Mouse (Mus musculus) bone marrow, adult 2 months (tissue): Measurements from ENCODE around the gene Hoxd9. TPM values are rescaled to one million over a fixed set of nuclear protein-coding genes. Genes with fewer than 3 reads are reported as not detected.

Experiments
- H3K27ac ChIP-seq: fragments of 200-500 bp; 2 replicates; pipeline ENCODE4 v1.5.1; 2012; ENCODE audit warnings: low read depth, mild to moderate bottlenecking, control low read depth, inconsistent platforms, low read length; ENCODE audit not compliant: control insufficient read depth, poor library complexity, insufficient read depth
- H3K4me1 ChIP-seq: fragments of 200-500 bp; 2 replicates; pipeline ENCODE4 v1.6.1; 2011; ENCODE audit warnings: low read length; ENCODE audit not compliant: control insufficient read depth, insufficient read depth
- H3K4me3 ChIP-seq: fragments of 200-500 bp; replicated peaks from 2 replicates; pipeline ENCODE3; 2011; ENCODE audit warnings: mild to moderate bottlenecking, low read depth, low read length, control low read depth; ENCODE audit not compliant: control insufficient read depth
- CTCF ChIP-seq: fragments of 200-500 bp; IDR thresholded peaks from 2 replicates; pipeline ENCODE4 v1.5.1; 2011; ENCODE audit warnings: low read length, control low read depth; ENCODE audit not compliant: control insufficient read depth, insufficient read depth
- POLR2A ChIP-seq: fragments of 200-500 bp; IDR thresholded peaks from 2 replicates; pipeline ENCODE4 v1.6.1; 2011; ENCODE audit warnings: low read depth, mild to moderate bottlenecking, control low read depth, low read length, borderline replicate concordance; ENCODE audit not compliant: control insufficient read depth
- WGBS: fragments of 180-500 bp; shearing (Covaris S2); methylation state at CpG from one replicate; pipeline ENCODE4 v1.1.7; 2018; 5-methylcytosine and 5-hydroxymethylcytosine counted together
- polyA plus RNA-seq: library from polyadenylated mRNA; stranded (reverse); fragments of >200 nt; gene quantifications from 2 replicates; pipeline ENCODE4 v1.2.4, GENCODE M21; 2011; ENCODE audit warnings: low replicate concordance; ENCODE audit not compliant: missing spikeins, insufficient read depth, insufficient read length

The Hoxd9 gene
- polyA plus RNA-seq, 1 experiment, result not detected

- Histone ChIP-seq H3K4me1 (no peaks in the 10 kb centered on the region), H3K27ac (no peak overlapping the region), H3K4me3 (no peak overlapping the region)
- WGBS, result 33% methylated on average over 10 of the region's 10 CpGs
- TF ChIP-seq POLR2A (no peak), CTCF (no peak)
These were observed 5.8 kb downstream of the Hoxd9 start for GRCm38 (mm10) chr2:74703317-74703716.

DNA sequence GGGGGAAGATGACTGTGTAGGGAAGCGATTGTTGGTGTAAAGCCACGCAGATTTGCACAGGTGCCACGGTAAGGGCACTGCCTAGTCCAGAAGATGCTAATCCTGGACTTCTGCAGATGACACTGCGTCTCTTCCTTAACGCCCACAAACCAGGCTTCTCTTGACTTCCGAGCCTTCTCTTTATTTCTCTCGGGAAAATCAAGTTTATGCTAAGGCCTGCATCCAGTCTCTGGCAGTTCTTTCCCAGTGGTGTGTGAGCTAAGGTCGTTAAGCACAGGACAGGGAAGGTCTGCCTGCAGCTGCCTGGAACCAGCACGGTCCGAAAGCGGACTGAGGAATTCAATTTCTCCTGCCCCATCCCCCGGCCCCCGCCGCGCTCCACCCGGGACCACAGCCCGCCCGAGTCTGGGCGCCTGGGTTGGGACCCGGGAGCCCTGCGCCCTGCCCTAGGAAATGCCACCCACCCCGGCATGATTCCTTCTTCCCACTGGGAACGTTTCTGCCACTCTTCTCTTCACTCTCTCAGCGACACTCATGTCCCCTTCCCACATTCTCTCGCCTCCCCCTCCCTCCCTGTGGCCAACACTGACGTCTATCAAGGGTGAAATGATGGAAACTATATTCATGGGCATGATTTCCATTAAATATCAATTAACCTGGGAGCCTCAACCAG lies 6.3 kb downstream of the Hoxd9 start:
- 12% methylated on average over 26 of the region's 26 CpGs for WGBS
- no peak for TF ChIP-seq CTCF
- no peak for TF ChIP-seq POLR2A
- Histone ChIP-seq H3K4me3 (no peak overlapping the region), H3K27ac (no peak overlapping the region), H3K4me1 (no peaks in the 10 kb centered on the region)

DNA sequence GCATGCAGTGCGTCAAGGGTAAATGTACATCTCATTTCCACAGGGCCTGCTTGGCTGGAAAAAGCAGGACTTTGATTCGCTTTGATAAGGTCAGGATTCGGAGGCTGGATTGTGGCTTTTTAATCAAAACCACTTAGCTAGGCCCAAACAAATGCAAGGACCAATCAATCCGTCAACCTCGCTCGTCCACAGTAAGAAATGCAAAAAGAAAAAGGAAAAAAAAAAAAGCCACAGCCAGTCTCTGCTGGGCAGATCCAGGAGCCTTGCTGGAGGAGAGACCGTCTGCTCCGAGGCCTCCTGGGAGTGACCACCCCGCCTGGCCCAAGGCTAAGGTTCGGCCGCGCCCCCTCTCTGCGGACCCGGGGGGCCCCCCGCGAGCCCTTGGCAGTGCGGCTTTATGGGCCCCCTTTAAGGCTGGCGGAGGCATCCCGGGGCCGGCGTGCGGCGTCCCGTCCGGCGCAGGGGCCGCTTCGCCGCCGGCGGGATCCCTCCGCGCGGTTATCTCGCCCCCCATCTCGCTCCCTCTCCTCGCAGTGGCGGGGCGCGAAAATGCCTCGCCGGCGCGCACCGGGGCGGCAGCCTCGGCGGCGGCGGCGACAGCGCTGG lies 7.0 kb downstream of the Hoxd9 start, which contains the start of gene Hoxd8:
TSS of gene Hoxd8 (plus strand) at position 223 of the 606 bp plus-strand sequence.
- TF ChIP-seq CTCF (no peak), POLR2A (no peak)
- no peaks in the 10 kb centered on the region for H3K4me1 ChIP-seq
- WGBS, result 3% methylated on average over 51 of the region's 52 CpGs
- H3K4me3 ChIP-seq, result no peak within 1 kb of the TSS
- H3K27ac ChIP-seq, result no peak within 1 kb of the TSS; the same call in 1 of the 2 replicates

GRCm38 (mm10) chr2:74704999-74705466 lies 7.5 kb downstream of the Hoxd9 start:
- Histone ChIP-seq H3K27ac (no peak overlapping the region; the same call in 1 of the 2 replicates), H3K4me1 (no peaks in the 10 kb centered on the region), H3K4me3 (no peak overlapping the region)
- under 1% methylated on average over 60 of the region's 66 CpGs for WGBS
- TF ChIP-seq CTCF, result no peak
- TF ChIP-seq POLR2A, result no peak

DNA sequence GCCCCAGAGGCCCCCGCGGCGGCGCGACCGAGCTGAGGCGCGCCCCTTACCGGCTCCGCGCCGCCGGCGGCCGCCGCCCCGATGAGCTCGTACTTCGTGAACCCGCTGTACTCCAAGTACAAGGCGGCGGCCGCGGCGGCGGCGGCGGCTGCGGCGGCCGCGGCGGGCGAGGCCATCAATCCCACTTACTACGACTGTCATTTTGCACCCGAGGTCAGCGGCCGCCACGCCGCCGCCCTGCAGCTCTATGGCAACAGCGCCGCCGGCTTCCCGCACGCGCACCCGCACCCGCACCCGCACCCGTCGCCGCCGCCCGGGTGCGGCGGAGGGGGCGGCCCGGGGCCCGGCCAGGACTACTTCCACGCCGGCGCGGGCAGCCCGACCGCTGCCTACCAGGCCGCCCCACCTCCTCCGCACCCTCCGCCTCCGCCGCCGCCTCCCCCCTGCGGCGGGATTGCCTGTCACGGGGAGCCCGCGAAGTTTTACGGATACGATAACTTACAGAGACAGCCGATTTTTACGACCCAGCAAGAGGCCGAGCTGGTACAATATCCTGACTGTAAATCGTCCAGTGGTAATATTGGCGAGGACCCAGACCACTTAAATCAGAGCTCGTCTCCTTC lies 8.1 kb downstream of the Hoxd9 start:
- 1% methylated on average over 83 of the region's 85 CpGs for WGBS
- TF ChIP-seq CTCF (no peak), POLR2A (no peak)
- Histone ChIP-seq H3K4me3 (no peak overlapping the region), H3K4me1 (no peaks in the 10 kb centered on the region), H3K27ac (no peak overlapping the region)

- Histone ChIP-seq H3K4me3 (no peak overlapping the region), H3K27ac (no peak overlapping the region), H3K4me1 (no peaks in the 10 kb centered on the region)
- WGBS, result 8% methylated on average over 13 of the region's 13 CpGs
- TF ChIP-seq POLR2A (no peak), CTCF (no peak)
These were observed 8.9 kb downstream of the Hoxd9 start for GRCm38 (mm10) chr2:74706393-74706960.

- Histone ChIP-seq H3K4me3 (no peak overlapping the region), H3K4me1 (no peaks in the 10 kb centered on the region), H3K27ac (no peak overlapping the region)
- no peak for TF ChIP-seq CTCF
- TF ChIP-seq POLR2A, result no peak
- 25% methylated on average over 7 of the region's 7 CpGs for WGBS
These were observed 10.1 kb downstream of the Hoxd9 start for GRCm38 (mm10) chr2:74707599-74707998.

DNA sequence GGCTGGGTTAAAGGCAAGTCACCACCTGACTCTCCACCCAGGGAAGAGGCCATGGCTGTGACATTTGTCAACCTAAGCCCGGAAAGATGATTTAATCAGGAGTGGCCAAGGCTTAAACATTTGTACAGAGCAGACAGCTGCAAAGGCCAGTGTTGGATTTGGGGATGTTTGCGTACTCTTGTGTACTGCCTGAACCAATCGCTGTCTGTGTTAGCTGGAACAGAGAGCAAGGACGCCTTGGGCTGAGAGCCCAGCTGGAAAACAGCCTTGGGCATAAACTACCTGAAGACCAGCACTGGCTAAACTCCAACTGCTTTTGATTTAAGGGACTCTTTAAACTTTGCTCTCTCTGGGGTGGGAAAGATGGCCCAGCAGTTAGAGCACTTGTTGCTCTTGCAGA lies 11.1 kb downstream of the Hoxd9 start:
- Histone ChIP-seq H3K4me1 (no peaks in the 10 kb centered on the region), H3K27ac (no peak overlapping the region), H3K4me3 (no peak overlapping the region)
- TF ChIP-seq CTCF (no peak), POLR2A (no peak)
- 66% methylated on average over 4 of the region's 4 CpGs for WGBS
